Mouse (Mus musculus) myocyte (in vitro differentiated cells): ENCODE data around the gene Sh3glb2.

Experiments used
- E2F4 ChIP-seq: IDR thresholded peaks from one replicate; pipeline ENCODE4 v1.6.1; 2011; ENCODE audit warnings: mild to moderate bottlenecking, control low read depth, moderate library complexity; ENCODE audit not compliant: insufficient read depth
- MAX ChIP-seq: IDR thresholded peaks from one replicate; pipeline ENCODE4 v1.6.1; 2011; ENCODE audit warnings: low read depth, mild to moderate bottlenecking, control low read depth
- POLR2A ChIP-seq: IDR thresholded peaks from one replicate; pipeline ENCODE4 v1.6.1; 2011; ENCODE audit warnings: low read depth, mild to moderate bottlenecking, control low read depth, moderate library complexity; ENCODE audit not compliant: insufficient read length
- TCF12 ChIP-seq: IDR thresholded peaks from one replicate; pipeline ENCODE4 v1.6.1; 2011; ENCODE audit warnings: mild to moderate bottlenecking, control low read depth; ENCODE audit not compliant: poor library complexity, insufficient read depth, severe bottlenecking
- TCF3 ChIP-seq: IDR thresholded peaks from one replicate; pipeline ENCODE4 v1.6.1; 2011; ENCODE audit warnings: low read depth, control low read depth; ENCODE audit not compliant: insufficient read length
- USF1 ChIP-seq: IDR thresholded peaks from one replicate; pipeline ENCODE4 v1.6.1; 2011; ENCODE audit warnings: low read depth, mild to moderate bottlenecking, control low read depth, moderate library complexity

DNA sequence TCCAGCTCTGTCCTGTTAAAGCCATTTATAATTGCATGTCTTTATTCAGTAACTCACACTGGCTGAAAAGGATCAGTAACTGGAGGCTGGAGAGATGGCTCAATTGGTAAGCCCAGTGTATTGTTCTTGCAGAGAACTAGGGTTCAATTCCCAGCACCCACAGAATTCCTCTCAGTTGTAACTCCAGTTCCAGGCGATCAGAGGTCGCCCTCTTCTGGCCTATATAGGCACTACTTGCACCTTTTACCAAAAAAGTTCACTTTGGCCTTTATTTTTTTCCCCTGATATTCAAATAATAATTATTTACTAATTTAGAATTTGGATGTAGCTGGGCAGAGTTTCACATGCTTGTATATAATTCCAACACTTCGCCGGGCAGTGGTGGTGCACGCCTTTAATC is 3.7 kb upstream of the Sh3glb2 start:
- TF ChIP-seq MAX (no peak), POLR2A (no peak), TCF3 (no peak), TCF12 (no peak), E2F4 (no peak), USF1 (no peak)
